Mouse (Mus musculus): ENCODE data around the gene Btbd35f21. TPM values are rescaled to one million over a fixed set of nuclear protein-coding genes. Genes with fewer than 3 reads are reported as not detected.
"Not testable (repeated sequence)": the region's sequence is repeated elsewhere in the genome, so short reads cannot be mapped to it uniquely, and the experiment has no call there.

Btbd35f21 gene
- not detected for total RNA-seq (2021)
- long read RNA-seq, result 0 reads

- not testable (repeated sequence) for DNase-seq (ENCODE audit: low spot score in 2 of 2)
Observed at GRCm38 (mm10) chrX:32725809-32726208, at the start of gene Btbd35f21. Btbd35f21 (plus strand) TSS chrX:32726109.

Other genes starting within 250 kb of the Btbd35f21 start
- not detected for gene Btbd35f1, start 166.1 kb upstream of the Btbd35f21 start, total RNA-seq (2021)
- gene Gm5926, start 75.4 kb upstream of the Btbd35f21 start, total RNA-seq (2021), result not detected
- not detected for gene Btbd35f30, start 168.5 kb downstream of the Btbd35f21 start, total RNA-seq (2021)
- not detected for gene Gm21789, start 215.7 kb downstream of the Btbd35f21 start, total RNA-seq (2021)
- gene Btbd35f5, start 247.8 kb downstream of the Btbd35f21 start, total RNA-seq (2021), result not detected